Mouse (Mus musculus): ENCODE results near the gene Ttc22.

Ttc22 gene

GRCm38 (mm10) chr4:106614881-106615280, 7.4 kb upstream of the Ttc22 start:
- DNase-seq (ENCODE audit: low read depth in 2 of 2, low spot score in 2 of 2) = no peak

- no peak for DNase-seq (ENCODE audit: low read depth in 2 of 2, low spot score in 2 of 2)
These were observed 6.6 kb upstream of the Ttc22 start for GRCm38 (mm10) chr4:106615637-106616036.

GRCm38 (mm10) chr4:106617056-106617455, 5.2 kb upstream of the Ttc22 start, which contains the start of gene Lexm:
Gene Lexm (minus strand): TSS chr4:106617241.
- DNase-seq (ENCODE audit: low read depth in 2 of 2, low spot score in 2 of 2) = no peak

- no peak for DNase-seq (ENCODE audit: low read depth in 2 of 2, low spot score in 2 of 2)
These were observed 3.3 kb upstream of the Ttc22 start for GRCm38 (mm10) chr4:106618898-106619297.

GRCm38 (mm10) chr4:106621428-106621827, 804 bp upstream of the Ttc22 start:
- DNase-seq (ENCODE audit: low read depth in 2 of 2, low spot score in 2 of 2) = no peak

DNA sequence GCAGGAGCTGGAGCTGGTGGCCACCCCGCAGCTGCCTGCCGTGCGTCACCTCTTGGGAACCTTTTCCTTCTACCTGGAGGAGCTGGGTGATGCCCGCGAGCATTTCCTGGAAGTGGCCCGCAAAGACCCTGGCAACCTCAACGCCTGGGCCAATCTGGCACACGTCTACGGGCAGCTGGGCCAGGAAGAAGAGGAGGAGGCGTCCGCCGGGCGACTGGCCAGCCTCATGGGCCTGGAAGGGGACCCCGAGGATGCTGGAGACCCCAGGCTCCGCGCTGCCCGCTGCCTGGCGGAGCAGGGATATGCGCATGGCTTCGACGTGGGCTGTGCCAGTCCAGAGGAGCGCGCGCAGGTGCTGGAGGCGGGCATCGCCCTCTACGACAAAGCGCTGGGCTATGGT, 480 bp downstream of the Ttc22 start:
- DNase-seq (ENCODE audit: low read depth in 2 of 2, low spot score in 2 of 2) = no peak

GRCm38 (mm10) chr4:106624271-106624670, 2.0 kb downstream of the Ttc22 start:
- no peak for DNase-seq (ENCODE audit: low read depth in 2 of 2, low spot score in 2 of 2)

- DNase-seq (ENCODE audit: low read depth in 2 of 2, low spot score in 2 of 2) = no peak
These were observed 5.6 kb downstream of the Ttc22 start for GRCm38 (mm10) chr4:106627809-106628208.

DNA sequence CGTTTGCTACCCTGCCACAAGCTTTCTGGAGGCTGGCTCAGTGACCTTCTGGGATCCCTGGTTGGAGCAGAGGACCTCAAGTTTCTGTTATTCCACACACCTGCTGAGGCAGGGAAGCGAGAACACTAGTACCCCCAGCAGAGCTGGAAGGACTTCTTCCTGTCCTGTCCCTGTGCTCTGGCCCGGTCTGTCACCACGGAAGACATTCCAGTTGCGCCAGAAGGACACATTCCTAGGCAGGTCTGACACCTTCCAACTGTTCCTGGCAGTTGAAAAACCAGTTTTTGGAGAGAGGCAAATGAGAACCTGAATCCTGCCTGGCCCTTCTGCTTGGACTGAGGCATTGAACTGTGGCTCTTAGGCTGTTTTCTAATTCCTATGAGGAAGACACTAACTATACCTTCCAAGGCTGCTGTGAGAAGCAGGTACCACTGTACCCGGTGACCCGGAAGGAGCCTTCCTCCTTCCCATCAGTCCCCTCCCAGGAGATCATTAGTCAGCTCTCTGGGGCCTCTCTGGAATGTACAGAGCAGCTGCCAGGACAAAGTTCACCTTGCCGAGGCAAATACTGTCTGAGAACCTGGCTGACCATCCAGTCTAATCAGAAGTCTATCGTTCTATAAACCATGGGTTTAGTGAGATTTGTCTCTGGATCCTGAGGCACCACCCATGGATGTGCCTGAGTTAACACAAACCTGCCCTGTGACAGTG, 6.6 kb downstream of the Ttc22 start:
- DNase-seq (ENCODE audit: low read depth in 2 of 2, low spot score in 2 of 2) = no peak

DNA sequence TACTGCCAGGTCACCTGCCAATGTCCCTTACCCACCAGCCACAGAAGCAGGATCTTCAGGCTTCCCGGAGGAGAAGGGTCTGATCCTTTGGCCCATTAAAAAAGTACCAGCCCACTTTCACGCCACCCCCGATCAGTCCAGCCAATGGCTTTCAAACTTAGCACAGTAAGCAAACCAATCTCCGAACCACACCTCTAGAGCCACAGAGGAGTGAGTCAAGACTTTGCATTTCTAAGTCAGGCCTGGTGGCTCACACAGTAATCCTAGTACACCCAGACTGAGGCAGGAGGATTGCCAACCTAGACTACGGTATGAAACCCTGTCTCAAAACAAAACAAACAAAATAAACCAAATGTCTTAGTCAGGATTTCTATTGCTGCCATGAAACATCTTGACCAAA, 7.1 kb downstream of the Ttc22 start:
- no peak for DNase-seq (ENCODE audit: low read depth in 2 of 2, low spot score in 2 of 2)

- peak; percentile 35 to 62 for DNase-seq (ENCODE audit: low read depth in 2 of 2, low spot score in 2 of 2)
These were observed 8.3 kb downstream of the Ttc22 start for GRCm38 (mm10) chr4:106630333-106631220.

DNA sequence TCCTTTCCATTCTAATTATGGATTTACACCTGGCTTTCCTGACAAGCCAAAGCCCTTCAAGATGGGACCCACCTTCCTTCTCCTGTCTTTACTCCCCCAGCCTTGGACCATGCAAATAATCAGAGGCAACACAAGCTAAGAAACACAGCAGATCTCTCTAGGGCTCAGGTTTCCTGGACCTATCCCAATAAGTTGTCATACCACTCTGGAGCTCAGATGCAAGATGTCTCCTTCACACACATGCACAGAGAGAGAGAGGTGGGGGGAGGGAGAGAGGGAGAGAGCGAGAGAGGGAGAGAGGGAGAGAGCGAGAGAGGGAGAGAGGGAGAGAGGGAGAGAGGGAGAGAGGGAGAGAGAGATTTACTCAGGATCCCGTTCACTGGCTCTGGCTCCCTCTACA, 10.1 kb downstream of the Ttc22 start:
- no peak for DNase-seq (ENCODE audit: low read depth in 2 of 2, low spot score in 2 of 2)

DNA sequence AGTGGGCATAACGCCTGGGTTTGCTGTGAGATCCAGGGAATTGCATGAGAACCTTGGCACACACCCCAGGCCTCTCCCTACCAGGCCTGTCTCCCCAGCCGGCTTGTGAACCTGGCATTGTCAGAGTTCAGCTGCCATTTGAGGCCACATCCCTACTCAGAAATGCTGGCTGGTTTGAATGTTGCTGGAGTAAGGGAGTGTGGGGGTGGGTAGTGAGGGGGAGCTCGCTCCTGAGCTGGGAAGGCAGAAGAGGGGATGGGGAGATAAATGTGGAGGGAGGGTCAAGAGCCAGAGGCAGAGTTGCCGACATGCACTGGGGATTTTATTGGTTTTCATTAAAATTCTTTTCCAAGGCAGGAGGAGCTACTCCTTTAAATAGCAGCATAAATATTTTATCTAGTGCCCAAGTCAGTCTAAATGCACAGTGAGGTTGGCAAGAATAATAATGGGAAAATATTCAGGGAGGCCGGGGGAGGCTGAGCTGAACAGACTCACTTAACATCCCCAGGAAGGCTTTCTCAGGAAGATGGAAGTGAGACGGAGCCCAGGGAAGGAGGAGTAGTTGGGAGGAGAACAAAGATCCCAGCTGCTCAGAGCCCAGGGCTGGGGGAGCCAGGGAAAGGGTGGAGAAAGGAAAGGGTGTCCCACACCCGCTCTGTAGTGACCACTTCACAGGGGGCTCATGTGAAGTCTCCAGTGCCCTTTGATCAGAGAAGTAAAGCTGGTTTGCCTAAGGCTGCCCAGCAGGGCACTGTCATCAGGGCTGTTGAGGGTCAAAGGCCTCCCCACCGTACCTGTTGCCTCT, 11.3 kb downstream of the Ttc22 start:
- DNase-seq (ENCODE audit: low read depth in 2 of 2, low spot score in 2 of 2) = no peak

GRCm38 (mm10) chr4:106634086-106634479, 11.9 kb downstream of the Ttc22 start:
- DNase-seq (ENCODE audit: low read depth in 2 of 2, low spot score in 2 of 2) = no peak

GRCm38 (mm10) chr4:106643483-106644217, 21.4 kb downstream of the Ttc22 start:
- DNase-seq (ENCODE audit: low read depth in 2 of 2, low spot score in 2 of 2) = no peak

DNA sequence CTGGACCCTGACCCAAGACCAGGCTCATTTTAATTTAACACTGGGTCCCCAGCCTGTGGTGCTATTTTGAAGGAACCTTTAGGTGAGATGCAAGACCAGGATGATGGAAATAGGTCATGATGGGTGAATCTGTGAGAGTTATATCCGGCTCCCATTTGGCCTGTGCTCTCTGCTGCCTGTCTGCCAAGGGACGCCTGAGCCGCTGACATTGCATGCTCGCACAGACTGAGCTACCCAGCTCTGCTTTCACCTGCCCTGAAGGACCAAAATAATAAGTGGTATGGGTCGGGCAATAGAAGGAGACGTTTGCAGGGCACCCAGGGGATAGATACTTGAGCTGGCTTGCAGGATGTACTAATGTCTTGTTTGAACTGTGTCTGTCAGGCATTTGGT, 22.0 kb downstream of the Ttc22 start:
- DNase-seq (ENCODE audit: low read depth in 2 of 2, low spot score in 2 of 2) = no peak

- no peak for DNase-seq (ENCODE audit: low read depth in 2 of 2, low spot score in 2 of 2)
These were observed 23.6 kb downstream of the Ttc22 start for GRCm38 (mm10) chr4:106645797-106646196.

DNA sequence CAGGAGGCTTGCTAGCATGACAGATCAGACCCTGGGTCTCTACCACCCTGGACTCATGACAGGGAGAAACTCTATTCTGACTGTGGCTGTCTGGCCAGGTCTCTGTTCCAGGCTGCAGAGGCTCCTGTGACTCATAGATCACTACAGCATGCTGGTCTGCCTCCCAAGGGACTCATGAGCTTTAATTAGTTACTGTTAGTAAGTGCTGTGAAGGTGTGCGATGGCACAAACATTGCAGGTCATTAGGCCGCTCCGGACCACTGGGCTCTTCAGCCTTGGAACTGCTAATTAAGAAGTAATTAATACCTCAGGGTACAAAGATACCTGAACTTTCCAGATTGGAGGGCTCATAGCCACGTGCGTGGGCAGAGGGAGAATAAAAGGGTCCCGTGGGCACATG, 24.9 kb downstream of the Ttc22 start:
- no peak for DNase-seq (ENCODE audit: low read depth in 2 of 2, low spot score in 2 of 2)

DNA sequence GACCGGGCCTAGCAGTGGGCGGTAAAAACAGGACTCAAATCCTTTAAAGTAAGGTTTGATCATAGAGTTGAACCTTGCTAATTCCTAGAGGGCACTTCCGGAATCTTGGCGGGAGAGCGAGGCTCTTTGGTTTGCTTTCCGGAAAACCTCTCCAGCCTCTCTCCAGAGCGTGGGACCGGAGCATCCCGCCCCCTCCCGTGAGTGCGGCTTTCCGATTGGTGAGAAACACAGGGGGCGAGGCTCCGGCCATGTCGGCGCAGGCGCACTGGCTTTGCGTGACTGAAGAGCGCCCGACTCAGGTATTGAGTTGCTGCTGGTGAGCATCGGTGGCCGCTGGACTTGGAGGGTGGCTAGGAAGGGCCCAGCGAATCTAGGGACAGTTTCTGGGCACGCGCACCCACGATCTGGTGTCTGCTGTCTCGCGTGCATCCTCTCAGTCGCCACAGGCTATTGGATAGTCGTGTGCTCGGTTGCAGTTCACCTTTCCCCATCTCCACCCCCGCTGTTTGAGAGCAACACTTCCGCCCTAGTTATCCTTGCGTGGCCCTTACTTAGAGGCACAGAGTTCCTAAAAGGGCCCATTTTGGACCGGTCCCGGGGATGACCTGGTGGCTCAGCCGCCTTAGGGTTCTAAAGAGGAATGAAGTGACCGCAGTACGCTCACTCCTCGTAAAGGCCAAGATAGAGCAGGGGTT, 28.7 kb downstream of the Ttc22 start, which contains the start of gene Pars2:
Pars2 (plus strand) TSS at position 237 of the 695 bp plus-strand sequence.
- peak; percentile 95 to 97 for DNase-seq (ENCODE audit: low read depth in 2 of 2, low spot score in 2 of 2)

GRCm38 (mm10) chr4:106652546-106652945, 30.3 kb downstream of the Ttc22 start:
- DNase-seq (ENCODE audit: low read depth in 2 of 2, low spot score in 2 of 2) = no peak

Data from CD8-positive naive resting alpha-beta T cell, adult 2 months (primary cell).